Mouse (Mus musculus): ENCODE measurements around the gene Rasgrp2. TPM values are rescaled to one million over a fixed set of nuclear protein-coding genes. Genes with fewer than 3 reads are reported as not detected.

Gene Rasgrp2
- 934 TPM for total RNA-seq (2023)

DNA sequence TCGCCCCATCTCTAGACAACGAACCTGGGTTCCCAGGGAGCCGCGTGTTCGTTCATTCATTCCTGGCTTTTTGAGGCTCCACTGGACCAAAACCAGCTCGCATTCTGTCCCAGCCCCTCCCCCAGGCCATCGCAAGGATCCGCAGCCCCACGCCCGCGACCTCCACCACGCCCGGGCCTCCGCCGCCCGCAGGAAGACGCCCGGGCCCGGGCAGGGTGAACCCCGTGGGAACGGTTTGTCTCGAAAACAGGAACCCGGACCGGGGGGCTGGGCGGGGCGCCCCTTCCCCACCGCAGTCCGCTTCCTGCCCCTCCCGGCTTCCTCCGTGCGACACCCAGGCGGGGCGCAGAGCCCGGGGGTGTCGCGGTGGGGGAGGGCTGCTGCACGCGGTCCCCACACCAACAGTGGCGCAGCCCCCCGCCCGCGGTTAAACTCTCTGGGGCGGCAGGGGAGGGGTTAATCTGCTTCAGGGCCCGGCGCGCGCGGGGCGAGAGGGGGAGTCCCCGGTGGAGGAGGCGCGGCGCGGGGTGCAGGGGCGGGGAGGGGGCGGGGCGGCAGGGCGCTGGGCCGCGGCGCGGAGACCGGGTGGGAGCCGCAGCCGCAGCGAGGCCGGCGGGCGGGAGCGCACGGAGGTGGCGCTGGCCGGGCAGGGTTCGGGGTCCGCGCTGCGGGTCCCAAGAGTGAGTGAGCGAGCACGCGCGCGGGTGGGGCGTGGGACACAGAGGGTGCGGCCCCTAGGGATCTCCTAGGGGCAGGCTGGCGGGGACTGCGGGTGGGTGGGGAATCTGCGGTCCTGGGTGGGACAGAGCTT is at the start of gene Rasgrp2:
Gene Rasgrp2, plus strand, starts transcription at position 56 of the 811 bp plus-strand sequence.

DNA sequence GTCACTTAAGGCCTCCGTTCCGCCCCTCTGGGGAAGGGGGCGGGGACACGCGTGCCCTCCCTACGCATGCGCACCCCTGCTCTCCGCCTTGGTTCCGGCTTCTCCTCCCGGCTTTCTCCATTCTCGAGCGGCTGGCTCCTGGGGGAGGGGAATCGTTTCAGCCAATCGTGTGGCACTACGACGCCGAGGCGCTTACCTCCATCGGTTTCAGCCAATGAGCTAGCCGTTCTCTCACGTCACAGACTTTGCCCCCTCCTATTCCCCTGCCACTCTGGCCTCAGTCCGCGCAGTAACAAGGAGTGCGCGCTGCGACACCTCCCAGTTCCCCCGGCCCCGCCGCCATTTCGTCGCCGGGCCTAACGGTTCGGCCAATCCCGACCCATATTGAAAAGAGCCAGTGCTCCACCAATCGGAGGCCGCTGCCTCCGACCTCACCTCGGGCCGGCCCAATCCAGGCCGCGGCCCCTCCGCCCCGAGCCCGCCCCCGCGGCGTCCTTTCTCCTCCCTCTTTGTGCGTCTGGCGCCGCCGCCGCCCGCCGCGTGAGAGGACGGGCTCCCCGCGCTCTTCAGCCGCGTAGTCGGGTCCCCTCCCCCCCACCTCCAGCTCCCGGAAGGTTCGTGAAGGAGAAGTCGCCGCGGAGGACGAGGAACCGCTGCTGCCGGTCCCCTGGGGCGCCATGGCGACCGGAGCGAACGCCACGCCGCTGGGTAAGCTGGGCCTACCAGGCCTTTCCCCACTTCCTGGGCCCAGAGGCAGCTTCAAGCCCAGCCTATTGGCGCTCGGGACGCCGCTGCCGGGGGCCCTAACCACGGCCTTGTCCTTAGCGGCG is 35.5 kb upstream of the Rasgrp2 start, which contains the start of gene Sf1:
Gene Sf1, plus strand, starts transcription at position 280 of the 830 bp plus-strand sequence.

DNA sequence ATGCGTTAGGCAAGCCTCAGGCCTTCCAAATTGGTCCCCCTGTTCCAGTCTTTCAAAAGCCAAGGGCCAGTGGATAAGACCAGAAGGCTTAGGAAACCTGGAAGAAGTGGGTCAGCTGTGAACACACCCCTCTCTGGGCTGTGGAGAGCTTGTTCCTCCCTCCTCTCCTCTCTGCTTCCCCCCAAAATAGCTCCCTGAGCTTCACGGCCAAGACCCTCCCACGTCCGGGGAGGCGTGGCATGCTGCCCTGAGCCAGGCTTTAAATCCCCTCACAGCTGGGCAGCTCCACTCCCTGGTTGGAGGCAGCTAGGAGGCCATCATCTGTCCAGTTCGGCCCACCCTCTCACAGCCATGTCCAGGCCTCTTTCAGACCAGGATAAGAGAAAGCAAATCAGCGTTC is 15.0 kb upstream of the Rasgrp2 start, which contains the start of gene Pygm:
Gene Pygm, plus strand, starts transcription at position 272 of the 400 bp plus-strand sequence.

DNA sequence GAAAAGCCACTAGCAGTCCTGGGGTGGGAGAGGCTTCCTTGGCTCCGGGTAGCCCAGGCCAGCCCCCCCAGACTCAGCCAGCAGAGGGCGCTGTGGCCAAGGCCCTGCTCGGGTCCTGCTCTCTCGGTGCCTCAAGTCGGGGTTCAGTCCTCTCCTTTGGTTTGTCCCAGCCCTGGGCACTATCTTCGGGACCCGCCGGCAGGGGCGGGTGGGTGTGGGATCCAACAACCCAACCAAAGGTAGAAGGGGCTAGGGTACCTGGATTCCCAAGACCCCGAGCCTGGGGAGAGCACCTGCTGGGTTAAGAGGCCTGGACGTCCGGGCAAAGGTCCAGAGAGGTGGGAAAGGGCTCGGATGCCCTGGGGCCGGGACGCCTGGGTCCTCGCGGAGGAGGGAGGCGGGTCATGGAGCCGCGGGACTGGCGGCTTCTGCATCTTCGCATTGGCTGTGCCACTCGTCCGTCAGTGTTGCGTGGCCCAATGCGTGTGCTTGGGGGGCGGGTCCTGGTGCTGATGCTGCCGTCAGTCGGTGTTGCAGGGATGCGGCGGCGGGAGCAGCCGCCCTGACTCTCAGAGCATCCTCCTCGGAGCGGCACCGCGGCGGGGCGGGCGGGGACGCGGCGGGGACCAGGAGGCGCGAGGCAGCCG is 19.2 kb downstream of the Rasgrp2 start, which contains the start of gene Nrxn2:
Gene Nrxn2, plus strand, starts transcription at position 499 of the 647 bp plus-strand sequence.

Other genes with a start within 250 kb of the Rasgrp2 start
- not detected for gene Majin, start 215.0 kb upstream of the Rasgrp2 start, total RNA-seq (2023)
- gene Gpha2, start 173.0 kb upstream of the Rasgrp2 start, total RNA-seq (2023), result not detected
- 26.0 TPM for gene Ppp2r5b, start 163.5 kb upstream of the Rasgrp2 start, total RNA-seq (2023)
- gene Atg2a, start 157.7 kb upstream of the Rasgrp2 start, total RNA-seq (2023), result 188 TPM
- 24.4 TPM for gene Ehd1, start 122.6 kb upstream of the Rasgrp2 start, total RNA-seq (2023)
- gene Cdc42bpg, start 92.9 kb upstream of the Rasgrp2 start, total RNA-seq (2023), result 8.2 TPM
- 38.0 TPM for gene Men1, start 64.4 kb upstream of the Rasgrp2 start, total RNA-seq (2023)
- 557 TPM for gene Map4k2, start 58.2 kb upstream of the Rasgrp2 start, total RNA-seq (2023)
- gene Sf1, start 35.6 kb upstream of the Rasgrp2 start, total RNA-seq (2023), result 1,089 TPM
- gene Pygm, start 14.9 kb upstream of the Rasgrp2 start, total RNA-seq (2023), result 46.4 TPM
- 0.38 TPM for gene Nrxn2, start 19.4 kb downstream of the Rasgrp2 start, total RNA-seq (2023)
- gene Slc22a12, start 143.7 kb downstream of the Rasgrp2 start, total RNA-seq (2023), result not detected

Measured in CD4-positive naive resting alpha-beta T cell, adult 57 days (primary cell).